Mouse (Mus musculus) adipocyte (in vitro differentiated cells): ENCODE results near the gene Nek10.
"Not testable (repeated sequence)": the region's sequence is repeated elsewhere in the genome, so short reads cannot be mapped to it uniquely, and the experiment has no call there.

Source experiments
- DNase-seq: peaks from one replicate; pipeline ENCODE4 v3.0.0-alpha.2; 2016; ENCODE audit warnings: low spot score

Nek10 gene

DNA sequence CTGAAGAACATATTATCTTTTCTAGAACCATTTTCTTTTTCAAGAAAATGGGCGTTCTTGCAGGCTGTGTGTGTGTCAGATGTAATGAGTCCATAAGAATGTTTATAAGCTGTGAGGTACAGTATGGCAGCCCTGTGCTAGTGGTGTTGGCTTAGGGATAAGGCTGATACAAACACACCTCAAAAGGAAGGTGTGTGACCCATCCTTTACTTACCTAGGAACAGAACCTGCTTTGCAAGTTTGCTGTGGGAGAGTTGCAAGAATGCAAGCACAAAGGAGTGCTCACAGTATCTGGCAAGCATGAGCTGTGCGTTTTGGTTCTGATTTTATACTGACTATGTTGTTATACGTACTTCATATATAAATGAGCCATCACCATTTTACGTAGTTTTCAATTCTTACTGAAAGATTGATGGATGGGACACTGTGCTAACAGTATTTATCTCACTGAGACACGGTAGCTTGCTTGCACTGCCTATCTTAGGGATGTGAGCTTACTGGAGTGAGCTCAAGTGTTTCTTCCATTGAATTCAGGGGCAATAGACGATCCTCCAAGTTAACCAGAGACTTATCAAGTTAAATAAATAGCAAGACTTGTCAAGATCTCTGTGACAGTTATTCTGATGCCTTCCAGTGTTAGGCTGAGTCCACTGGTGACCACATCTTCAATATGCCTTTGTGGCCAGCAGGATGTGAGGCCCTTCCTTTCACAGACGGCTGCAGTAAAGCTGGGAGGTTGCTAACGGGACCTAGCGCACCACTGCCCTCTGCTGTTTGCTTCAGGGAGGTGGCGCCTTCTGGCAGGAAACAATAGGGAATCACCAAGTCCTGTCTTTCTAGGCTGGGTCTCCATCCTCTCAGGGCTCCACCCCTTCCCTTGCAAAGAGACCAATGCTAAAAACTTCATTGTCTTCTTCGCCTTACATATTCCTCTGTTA is 181.8 kb downstream of the Nek10 start:
- DNase-seq, result peak; percentile 82

DNA sequence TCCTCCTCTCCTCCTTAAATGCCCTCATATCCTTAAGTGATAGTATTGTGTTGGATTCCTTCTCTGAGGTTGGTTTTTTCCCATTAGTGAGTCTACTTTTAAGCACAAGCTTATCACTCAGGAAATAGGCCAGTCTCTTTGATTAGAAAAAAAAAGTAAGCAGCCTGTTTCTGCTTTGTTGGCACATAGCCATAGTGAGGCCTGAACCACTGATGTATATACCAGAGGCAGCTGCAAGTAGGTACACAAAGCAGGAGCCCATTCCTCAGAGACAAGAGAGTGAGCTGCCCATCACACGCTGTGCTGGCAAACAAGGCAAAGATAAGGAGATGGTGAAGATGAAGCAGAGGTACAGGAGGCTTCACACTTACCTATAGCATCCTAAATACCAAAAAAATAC is 184.2 kb downstream of the Nek10 start:
- DNase-seq, result no peak

DNA sequence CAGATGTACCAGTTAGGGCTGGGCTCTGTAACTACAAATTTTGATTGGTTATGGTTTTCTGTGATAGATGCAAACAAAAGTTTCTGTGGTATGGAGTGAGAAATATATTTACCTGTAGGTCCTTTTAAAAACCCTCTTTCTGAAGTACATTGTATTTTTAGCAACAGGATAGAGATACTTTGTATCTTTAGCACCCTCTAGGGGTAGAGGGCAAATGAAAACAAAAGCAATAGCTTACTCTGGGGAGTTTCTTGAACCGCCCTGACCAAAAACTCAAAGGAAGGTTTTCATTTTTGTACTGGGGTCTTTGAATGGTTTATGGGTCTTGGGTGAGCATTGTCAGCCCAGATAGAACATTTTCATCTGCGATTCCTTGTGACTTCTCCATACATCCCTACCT is 188.4 kb downstream of the Nek10 start:
- no peak for DNase-seq

DNA sequence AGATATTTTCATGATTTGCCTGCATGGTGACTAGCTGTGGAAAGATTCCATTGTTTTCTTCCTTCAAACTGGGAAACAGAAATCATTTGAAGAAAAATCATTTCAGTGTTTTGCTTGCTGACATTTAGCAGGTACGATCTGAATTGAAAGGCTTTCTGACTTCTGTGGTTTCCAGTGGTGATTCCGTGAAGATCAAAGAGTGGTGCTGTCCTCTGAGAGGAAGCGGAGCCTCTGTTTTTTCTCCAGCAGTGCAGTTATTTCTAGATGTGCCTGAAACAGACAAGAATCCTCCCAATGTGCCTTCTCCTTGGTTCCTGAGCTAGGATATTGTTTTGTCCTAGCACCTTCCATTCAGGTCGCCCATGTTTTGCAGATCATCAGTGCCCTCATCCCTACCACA is 208.2 kb downstream of the Nek10 start:
- no peak for DNase-seq

DNA sequence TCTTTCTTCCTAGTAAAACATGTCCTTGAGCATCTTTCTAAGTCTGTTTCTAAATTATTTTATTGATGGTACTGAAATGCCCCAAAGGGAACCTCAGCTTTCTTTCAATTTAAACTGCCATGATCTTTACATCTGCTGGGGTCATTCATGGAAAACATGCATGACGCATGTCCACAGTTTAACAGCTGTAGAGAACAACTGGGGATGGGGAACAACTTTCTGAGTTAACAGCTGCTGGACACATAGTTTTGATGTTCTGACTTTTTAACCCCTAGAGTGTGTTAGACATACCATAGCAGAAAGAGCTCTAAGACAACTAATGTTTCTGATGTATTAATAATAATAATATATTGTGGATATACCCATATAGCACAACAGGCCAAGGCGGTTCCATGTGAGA is 211.6 kb downstream of the Nek10 start:
- DNase-seq, result no peak

DNA sequence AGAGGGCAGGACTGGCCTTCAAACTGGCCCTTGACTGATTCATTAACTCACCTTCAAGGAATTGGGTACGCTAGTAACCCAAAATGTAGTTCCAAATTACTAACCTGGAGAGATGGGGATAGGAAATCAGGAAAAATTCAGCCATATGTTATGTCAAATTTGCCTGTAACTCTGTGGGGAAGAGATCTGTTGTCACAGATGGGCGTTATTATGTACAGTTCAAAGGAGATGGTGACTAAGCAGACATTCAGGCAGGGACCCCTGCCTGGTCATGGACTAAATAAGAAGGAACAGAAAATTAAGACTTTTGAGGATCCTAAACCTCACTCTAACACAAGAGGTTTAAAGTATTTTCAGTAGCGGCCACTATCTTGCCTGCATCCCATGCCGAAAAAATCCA is 227.4 kb downstream of the Nek10 start:
- not testable (repeated sequence) for DNase-seq

DNA sequence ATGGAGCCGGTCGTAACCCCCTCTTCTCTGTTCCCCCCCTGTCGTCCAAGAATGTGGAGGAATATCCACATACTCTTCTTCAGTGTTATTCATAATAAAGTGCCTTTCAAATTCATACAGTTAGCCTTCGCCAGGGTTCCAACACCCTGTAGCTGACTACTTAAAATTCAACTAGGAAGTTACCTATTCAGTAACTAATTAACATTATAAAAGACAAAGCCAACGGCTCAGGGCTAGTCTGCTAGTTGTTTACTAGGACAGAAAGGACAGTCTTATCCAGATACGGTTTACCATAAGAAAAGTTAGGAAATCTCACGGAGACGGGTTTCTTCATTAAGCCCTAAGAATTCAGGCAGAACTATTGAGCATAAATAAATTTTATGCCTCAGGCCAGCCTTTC is 231.4 kb downstream of the Nek10 start:
- not testable (repeated sequence) for DNase-seq

DNA sequence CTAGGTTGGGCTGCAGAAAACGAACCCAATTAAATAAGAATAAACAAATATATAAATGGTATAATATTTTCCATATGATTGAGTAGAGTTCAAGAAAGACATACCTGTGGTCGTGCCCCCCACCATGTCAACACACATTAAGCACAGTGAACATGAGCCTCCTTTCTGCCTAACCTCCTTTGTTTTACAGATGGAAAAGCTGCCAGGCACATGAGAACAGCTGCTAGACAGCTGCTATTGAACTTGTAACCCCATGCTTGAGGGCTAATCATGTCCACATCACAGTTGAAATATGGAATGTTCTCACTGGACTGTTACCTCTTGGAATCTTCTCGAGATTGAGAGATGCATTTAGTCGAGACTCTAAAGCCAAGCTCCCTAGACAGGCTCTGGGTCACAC is 245.0 kb downstream of the Nek10 start:
- DNase-seq, result no peak

DNA sequence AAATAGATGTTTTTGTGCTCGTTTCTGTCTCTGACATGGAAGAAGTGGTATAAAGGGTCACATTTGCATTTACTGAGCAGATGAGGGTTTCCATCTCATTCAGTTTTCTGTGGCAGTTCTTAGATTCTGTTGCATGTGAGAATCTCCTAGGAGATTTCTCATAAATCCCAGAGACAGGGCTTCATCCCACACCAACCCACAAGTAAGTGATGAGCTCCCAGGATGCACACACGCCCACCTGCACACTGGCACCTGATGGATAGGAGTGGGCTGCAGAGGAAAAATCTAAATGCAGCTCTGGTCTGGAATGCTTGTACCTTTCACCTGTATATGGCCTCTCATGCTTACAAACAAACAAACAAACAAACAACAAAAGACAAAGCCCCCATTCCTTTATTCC is 258.3 kb downstream of the Nek10 start:
- DNase-seq, result no peak
